Mouse (Mus musculus): ENCODE data around the gene Itpr3.

The Itpr3 gene

DNA sequence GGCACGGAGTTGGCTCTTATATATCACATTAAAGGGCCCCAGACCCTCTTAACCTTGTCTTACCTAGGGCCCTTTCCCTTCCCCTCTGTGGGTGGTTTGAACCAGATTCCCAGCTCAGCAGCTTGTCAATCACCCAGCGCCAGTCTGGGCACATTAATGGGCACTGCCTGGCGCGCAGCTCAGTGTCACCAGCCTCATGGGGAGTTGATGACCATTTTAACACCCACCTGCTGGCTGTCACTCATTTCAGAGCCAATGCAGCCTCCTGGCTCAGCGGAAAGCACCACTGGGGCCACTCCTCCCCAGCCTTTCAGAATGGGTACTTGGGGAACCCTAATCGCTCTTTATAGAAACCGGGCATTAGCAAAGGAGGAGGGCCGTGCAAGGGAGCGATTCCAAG lies 81.3 kb downstream of the Itpr3 start:
- no peak for DNase-seq (ENCODE audit: extremely low read depth, low read depth, low spot score)

DNA sequence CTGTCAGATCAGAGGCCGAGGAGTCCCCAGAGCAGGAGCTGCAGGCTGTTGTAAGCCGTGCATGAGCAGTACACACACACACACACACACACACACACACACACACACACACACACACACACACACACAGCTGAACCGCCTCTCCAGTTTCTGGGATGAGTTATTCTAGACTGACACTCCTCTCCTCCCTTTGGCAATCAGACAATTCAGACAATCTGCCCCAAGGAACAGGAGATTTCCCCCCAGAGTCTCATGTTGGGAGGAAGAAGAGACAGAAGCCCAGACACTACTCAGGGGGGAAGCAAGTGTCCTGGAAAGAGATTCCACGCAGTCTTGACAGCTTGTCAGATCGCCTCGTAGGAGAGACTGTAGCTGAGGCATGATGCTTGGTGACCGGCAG lies 82.2 kb downstream of the Itpr3 start:
- DNase-seq (ENCODE audit: extremely low read depth, low read depth, low spot score), result no peak

DNA sequence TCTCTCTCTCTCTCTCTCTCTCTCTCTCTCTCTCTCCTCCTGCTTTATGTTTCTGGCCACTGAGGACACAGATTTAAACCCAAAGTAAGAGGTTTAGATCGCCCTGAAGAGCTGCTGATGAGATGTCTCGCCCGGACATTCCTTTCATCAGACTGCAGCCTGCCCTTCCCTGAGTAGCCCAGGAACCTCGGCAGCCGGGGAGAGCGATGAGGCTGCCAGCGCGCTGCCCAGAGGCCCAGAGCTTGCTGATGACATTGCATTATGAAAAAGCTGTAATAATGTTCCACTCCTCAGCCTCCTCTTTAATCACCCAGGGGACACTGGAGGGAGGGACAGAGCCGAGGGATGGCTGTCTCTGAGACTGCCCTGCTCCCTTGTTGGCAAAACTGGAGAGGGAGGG lies 83.2 kb downstream of the Itpr3 start:
- no peak for DNase-seq (ENCODE audit: extremely low read depth, low read depth, low spot score)

DNA sequence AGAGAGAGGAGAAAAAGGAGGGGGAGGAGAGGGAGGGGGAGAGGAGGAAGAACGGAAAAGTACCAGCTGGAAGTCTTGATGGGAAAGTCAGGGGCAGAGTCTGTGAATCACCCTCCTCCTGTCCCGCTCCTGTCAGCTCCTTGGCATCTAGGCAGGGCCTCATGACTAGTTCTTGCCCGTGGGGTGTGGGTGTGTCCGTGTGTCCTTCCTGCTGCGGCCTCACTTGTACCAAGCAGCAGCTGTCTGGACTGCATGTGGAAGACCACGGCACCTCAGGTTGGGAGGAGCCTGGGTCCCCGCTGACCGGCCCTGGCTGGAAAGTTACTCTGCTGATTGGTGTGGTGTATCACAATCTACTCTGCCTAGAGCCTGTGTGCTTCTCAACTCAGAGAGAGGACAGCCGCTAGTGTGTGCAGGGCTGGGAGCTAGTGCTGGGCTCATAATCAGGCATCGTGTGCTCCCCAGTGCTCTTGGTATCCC lies 84.9 kb downstream of the Itpr3 start:
- no peak for DNase-seq (ENCODE audit: extremely low read depth, low read depth, low spot score)

DNA sequence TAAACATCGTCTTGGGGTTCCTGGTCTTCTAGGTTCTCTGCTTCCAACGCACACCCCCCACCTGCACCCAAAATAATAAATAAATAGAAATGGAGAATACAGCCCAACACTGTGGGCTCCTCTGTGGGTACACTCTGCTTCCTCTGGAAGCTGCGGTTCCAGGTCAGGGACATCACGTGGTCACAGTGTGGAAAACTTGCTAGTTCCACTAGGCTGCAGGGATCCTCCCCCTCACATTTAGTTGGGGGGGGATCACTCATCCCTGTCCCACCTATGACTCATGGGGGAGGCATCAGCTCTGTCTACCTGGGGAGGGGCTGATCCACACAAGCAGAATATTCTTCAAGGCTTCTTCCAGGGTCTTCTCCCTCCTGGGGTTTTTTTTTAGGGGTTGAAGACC lies 87.0 kb downstream of the Itpr3 start:
- DNase-seq (ENCODE audit: extremely low read depth, low read depth, low spot score), result no peak

DNA sequence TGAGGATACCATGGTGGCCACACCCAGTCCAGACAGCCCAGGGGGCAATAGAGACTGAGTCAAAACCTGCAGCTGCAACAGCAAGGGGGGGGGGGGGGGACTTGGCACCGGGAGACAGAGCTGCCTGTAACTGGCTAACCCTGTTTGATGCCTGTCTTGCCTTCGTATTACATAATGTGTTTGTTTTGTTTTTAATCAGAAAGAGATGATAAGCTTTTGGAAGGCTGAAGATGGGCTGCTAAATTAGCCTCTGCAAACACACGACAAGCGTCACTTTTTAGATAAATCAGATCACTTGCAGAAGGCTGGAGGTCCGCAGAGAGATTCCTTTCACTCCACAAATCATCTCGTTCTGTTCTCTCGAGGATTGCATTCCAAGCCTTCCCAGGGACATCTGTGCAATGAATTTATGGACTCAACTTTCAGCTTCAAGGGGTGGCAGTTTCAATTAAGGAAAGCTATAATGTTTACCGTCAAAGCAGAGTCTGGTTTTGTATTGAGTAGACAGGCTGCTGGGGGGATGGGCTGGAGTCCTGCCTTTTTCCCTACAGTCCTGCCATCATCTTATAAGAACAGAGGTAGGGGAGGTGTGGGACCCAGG lies 89.3 kb downstream of the Itpr3 start:
- no peak for DNase-seq (ENCODE audit: extremely low read depth, low read depth, low spot score)

DNA sequence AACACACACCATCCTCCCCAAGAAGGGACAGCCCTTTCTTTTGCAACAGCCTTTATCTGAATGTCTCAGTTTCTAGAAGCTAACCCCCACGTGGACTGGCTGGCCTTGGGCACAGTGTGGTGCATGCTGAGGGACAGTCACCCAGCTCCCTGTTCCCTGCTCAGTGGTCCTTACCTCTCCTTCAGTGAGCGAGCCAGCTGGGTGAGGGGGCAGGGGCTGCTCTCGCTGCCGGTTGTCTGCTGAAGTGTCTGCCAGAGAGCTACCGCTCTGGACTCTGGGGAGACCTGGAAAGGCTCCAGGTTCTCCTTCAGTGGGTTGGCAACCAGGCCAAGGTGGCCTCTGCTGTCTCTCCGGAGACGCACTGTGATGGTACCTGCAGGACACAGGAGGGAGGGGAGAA lies 93.8 kb downstream of the Itpr3 start:
- DNase-seq (ENCODE audit: extremely low read depth, low read depth, low spot score), result no peak

DNA sequence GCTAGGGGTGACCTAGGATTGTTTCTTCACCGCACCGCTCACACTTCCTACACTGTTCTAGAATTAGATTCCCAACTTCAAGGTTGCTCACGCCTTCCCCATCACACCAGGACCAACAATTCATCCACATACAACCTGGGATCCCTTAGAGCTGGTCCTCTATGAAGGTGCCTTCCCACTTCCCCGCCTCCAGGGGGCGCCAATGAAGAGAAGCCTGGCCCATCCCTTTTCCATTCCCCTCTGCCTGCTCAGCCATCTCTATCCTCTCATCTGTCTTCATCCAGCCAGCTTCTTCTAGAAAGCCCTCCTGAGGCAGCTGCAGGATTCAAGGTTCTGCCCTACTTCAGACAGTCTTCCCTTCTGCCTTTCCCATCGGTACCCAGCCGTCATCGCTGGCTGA lies 94.3 kb downstream of the Itpr3 start:
- DNase-seq (ENCODE audit: extremely low read depth, low read depth, low spot score), result no peak

DNA sequence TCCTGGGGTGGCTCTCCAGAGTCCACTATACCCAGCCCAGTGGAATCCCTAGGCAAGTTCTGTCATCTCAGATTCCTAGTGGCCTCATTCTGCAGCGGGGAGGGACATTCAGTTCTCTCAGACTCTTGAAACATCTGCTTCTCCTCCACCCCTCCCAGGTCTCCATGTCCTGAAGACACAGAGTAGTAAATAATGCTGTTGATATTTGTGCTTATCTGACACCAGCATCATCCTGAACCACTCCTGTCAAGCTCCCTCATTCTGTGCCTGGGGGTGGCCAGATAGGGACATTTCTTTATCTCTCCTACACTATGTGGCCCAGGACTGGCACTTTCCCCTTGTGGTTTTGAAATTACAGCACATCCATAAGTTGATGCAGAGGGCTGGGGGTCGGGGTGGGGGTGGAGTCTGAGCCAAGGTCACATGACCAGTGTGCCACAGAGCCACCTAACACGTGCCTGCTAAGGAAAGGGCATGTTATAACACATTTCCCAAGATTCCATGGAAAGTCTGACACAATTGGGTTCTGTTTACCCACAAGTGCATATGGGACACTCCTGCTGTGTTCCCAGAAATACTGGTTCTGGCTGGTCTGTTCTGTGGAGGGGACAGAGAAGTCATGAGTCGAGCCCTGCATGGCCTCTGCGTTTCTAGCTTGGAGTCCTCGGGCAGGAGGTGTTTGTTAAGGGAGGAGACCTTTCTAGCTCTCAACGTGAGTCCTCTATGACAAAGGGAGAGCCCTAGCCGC lies 96.0 kb downstream of the Itpr3 start:
- no peak for DNase-seq (ENCODE audit: extremely low read depth, low read depth, low spot score)

DNA sequence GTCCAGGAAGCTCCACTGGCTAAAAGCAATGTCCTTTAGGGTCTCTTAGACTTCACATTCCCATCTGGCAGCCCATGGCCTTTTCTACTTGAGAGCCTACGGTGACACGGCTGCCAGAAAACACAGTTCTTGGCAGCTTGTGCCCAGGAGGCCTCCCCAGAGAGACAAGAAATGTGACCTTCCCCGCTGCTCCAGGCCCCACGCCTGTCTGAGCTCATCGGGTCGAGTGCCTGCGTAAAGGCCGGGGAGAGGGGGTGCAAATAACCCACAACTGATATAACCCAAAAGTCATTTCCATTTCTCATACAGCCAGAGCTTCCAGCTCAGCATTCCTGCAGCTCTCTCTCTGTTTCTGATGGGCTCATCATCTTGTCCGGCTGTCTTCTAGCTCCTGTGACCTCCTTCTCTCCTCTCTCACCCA lies 96.7 kb downstream of the Itpr3 start:
- DNase-seq (ENCODE audit: extremely low read depth, low read depth, low spot score), result no peak

DNA sequence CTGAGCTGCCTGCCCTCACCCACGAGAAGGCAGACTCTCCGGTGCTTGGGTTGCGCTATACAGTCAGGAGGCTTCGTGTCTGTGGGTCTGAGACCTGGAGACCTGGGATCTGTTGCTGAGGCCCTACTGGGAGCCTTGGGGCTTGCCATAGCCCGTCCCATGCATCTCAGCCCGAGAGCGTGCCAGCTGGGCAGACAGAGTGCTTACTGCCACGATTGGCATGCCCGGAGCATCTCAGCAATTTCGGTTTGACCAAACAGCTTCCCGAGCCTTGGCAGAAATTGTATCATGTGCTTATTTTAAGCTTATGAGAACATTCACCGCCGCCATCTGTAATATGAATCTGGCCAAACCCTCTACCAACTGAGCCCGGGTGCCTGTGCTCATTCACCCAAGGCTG lies 97.2 kb downstream of the Itpr3 start:
- DNase-seq (ENCODE audit: extremely low read depth, low read depth, low spot score), result no peak

DNA sequence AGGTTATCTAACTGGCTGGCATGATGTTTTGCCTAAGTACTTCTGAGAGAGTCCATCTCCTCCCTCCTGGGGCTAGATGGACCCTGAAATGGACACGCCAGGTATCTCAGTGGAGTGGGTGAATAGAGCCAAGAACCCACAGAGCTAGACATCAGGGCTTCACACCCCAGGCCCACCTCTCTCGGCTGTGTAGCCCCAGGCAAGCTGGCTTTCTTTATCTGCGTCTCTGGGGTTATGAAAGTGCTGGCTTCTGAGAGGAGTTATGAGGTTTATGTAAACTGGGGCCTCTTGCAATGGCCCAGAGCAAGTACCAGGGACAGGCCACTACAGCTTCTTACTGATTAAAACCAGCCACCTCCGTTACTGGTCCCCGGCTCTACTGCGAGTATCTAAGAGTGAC lies 97.8 kb downstream of the Itpr3 start:
- DNase-seq (ENCODE audit: extremely low read depth, low read depth, low spot score), result no peak

DNA sequence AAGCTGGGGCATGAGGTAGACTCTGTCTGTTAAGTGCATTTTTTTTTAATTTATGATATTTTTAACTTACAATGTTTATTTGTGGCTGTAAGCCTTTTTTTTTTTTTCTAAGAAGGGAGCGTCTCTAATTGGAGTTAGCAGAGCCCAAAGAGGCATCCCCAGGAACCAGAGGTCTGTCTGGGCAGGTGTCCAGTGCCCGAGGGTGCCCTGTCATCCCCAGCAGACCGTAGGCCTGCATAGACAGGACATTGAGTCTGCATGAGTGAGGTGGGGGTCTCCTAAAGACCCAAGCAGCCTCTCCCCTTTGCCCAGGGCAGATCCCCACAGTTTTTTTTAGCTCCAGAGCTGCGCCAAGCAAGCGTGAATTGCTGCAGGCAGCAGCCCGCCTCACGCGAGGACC lies 98.6 kb downstream of the Itpr3 start:
- no peak for DNase-seq (ENCODE audit: extremely low read depth, low read depth, low spot score)

DNA sequence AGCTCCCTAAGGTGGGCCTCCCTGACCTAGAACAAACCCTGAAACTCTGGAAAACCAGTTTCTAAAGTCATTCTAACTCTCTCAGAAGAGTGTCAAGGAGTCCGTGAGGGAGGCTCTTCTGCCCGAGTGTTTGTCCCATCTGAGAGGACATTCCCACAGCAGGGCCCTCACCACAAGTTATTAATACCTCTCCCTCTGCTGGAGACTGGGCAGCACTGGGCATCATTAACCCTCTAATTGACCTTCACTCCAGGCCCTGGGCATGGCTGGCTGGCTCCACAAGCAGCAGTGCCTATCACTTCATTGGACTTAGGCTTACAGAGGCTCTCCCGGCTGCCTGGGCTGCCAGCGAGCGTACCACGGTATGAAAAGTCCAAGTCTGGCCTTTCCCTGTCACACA lies 101.3 kb downstream of the Itpr3 start:
- DNase-seq (ENCODE audit: extremely low read depth, low read depth, low spot score), result no peak

DNA sequence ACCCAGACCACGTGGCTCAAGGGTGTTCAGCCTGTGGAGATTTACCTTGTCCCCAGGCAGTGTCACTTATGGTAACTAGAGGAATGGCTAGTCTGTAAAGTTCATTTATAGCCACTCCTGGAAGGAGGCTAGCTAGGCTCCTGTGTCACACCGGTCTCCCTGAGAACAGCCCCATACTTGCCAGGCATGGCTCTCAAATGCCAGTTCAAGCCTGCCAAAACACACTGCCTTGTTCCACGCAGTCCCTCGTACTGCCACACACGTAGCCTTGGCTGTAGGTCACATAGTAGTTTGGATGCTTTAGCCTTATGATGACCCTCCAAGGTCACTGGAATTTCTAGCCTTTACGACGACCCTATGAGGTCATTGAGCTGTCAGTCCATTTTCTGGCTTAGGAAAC lies 102.1 kb downstream of the Itpr3 start:
- no peak for DNase-seq (ENCODE audit: extremely low read depth, low read depth, low spot score)

DNA sequence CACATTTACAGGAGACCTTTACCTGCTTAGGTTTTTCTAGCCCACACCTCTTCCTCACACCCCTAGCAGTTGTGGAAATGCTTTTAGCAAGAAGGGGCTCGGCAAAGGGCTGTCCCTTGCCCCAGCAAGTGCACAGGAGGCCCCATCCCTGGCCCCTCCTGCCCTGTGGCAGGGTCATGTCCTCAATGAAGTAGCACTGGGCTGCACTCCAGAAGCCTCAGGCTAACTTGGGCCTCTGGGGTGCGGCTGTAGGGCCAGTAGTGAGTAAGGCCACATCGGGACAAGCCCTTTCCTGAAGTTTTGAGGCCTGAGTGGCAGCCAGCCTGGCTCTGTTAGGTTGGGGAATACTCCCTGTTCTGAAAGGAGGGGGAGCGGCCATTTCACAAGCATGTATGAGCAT lies 103.8 kb downstream of the Itpr3 start:
- DNase-seq (ENCODE audit: extremely low read depth, low read depth, low spot score), result no peak

DNA sequence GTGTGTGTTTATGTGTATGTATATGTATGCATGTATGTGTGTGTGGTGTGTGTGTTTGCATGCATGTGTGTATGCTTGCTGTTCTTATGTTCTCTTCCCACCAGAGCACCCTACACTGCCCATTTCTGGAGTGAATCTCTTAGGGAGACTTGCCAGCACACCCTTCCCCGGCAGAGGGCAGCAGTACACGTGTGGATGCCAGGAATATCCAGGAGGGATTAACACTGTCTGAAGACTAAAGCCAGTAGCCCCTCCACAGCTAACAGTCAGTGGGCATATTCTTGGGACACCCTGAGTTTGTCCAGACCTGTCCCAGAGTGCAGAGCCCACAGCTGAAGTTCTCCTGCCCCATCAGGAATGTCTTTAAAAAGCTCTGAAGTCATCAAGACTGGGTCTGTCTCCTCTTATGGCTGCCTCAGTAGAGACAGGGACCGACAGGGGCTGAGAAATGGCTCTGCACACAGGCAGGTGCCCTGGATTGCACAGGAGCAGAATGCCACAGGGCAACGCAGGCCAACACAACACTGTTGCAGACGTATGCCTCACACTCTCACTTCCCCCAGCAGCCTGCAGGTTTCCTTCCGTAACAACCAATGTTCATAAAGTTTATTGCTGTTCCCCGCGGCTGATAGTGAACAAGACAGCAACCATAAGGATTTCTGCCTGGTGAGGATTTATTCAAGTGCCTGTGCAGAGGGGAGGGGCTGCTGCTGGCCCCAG lies 108.1 kb downstream of the Itpr3 start:
- DNase-seq (ENCODE audit: extremely low read depth, low read depth, low spot score), result no peak

DNA sequence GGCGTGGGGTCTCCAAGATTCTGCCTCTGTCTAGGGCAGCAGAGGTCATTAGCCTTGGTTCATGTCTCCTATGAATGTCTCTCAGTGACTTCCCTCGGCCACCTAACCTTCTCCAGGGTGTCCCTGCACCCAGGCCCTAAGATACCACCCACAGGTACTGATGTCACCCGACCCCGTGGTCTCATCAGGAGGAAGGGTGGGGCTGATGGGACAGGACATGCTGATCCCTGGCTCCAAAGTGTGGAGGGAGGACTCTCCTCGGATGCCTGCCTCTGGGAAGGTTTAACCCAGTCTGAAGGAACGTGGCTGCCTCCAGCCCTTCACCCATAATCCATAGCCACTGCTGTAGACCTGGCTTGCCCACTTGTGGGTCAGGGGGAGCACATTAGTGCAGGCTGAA lies 109.8 kb downstream of the Itpr3 start:
- no peak for DNase-seq (ENCODE audit: extremely low read depth, low read depth, low spot score)

DNA sequence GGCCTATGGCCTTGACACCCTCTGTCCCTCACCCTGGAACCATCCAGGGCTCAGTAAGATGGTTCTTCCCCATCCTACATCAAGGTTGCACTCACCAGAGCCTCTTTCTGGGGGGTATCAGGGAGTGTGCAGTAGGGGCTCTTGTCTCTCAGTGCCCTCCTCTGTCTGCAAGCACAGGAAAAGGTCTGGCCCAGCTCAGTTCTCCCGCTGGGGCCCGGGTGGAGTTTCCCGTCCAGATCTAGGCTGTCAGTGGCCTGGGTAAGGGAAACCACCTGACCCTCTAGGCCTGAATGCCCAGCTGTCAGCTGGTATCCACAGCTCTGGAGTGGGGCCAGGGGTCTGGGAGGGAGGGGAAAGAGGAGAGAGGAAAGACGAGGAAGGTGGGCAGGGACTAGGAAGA lies 110.4 kb downstream of the Itpr3 start, which contains the start of gene Ip6k3:
Gene Ip6k3 (minus strand): TSS at position 251 of the 400 bp plus-strand sequence.
- DNase-seq (ENCODE audit: extremely low read depth, low read depth, low spot score), result no peak

DNA sequence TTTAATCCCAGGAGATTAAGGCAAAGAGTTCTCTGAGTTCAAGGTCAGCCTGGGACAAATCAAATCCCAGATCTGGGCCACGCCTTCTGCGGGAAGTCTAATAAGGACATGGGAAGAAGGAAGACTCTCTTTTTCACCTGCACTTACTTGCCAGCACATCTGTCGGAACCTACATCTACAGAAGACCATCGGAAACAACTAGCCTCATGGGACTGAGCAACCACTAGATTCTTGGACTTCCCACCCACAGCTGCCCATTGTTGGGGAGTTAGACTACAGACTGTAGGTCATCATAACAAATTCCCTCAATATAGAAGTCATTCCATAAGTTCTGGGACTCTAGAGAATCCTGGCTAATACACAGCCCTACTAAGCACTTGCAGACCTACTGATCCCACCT lies 111.5 kb downstream of the Itpr3 start:
- no peak for DNase-seq (ENCODE audit: extremely low read depth, low read depth, low spot score)

DNA sequence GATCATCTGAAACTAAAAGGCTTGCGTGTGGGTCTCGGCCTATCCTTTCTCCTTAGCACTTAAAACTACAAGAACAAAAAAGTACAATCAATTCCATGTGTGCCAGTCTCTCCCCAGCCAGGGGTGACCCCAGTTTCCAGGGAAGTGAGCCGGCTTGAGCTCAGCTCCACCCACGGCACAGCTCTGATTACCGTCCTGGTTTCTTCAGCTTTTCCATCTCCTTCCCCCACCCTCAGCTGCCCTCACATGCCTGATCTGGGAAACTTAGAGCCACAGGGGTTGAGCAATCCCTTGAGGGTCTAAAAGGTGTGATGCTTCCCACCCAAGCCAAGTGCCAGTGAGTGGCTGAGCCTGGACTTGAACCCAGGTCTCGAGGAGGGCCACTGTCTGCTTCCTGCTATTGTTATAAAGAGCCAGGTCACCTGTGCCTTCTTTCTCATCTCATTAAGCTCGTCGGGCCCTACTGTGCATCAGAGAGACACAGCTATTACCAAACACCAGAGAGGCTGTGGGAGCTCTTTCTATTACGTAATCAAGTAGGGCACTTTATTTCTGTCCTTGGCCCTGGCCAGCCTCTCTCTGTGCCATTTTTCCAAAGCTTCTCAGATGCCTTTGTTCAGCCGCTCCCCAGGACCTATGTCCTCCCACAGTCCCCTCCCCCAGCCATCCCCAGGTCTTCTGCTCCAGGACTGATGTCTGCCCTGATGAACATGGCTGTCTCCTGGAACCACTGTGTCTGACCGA lies 113.0 kb downstream of the Itpr3 start:
- DNase-seq (ENCODE audit: extremely low read depth, low read depth, low spot score), result no peak

Measured in fat pad, adult 2 months (tissue).